Mouse (Mus musculus) layer of hippocampus, adult 2 months (tissue): ENCODE measurements around the gene Ephb2. TPM values are rescaled to one million over a fixed set of nuclear protein-coding genes. Genes with fewer than 3 reads are reported as not detected.

Experiments used
- DNase-seq, 2 experiments: peaks; one replicate each; pipeline ENCODE4 v3.0.0; 2022; ENCODE audit warnings: low spot score in 2 of 2
- H3K27ac ChIP-seq: fragments of 200-600 bp; 2 replicates; pipeline ENCODE4 v1.8.1; 2022
- H3K4me3 ChIP-seq: fragments of 200-600 bp; 2 replicates; pipeline ENCODE4 v1.8.1; 2022; ENCODE audit warnings: mild to moderate bottlenecking
- CTCF ChIP-seq: fragments of 200-600 bp; conservative IDR thresholded peaks from 2 replicates; pipeline ENCODE4 v1.8.1; 2022; ENCODE audit warnings: antibody characterized with exemption, mild to moderate bottlenecking, moderate library complexity
- total RNA-seq, 2 experiments: library from RNA; stranded (reverse); gene quantifications; 2 replicates each; pipeline ENCODE4 v1.2.3; 2021

Ephb2 gene
- total RNA-seq, 2 experiments from 2014 or later, result 21.8 to 22.1 TPM

- H3K27ac ChIP-seq, result no peak overlapping the region
- TF ChIP-seq CTCF, result peak; percentile 54
- no peak overlapping the region for H3K4me3 ChIP-seq
- DNase-seq, result no peak
Measured at GRCm38 (mm10) chr4:136684485-136684884, 151.3 kb downstream of the Ephb2 start.

GRCm38 (mm10) chr4:136680641-136681040 lies 155.1 kb downstream of the Ephb2 start:
- no peak for TF ChIP-seq CTCF
- Histone ChIP-seq H3K4me3 (no peak overlapping the region), H3K27ac (no peak overlapping the region)
- no peak for DNase-seq

GRCm38 (mm10) chr4:136679221-136679620 lies 156.6 kb downstream of the Ephb2 start:
- Histone ChIP-seq H3K4me3 (no peak overlapping the region), H3K27ac (no peak overlapping the region)
- TF ChIP-seq CTCF, result no peak
- DNase-seq, result no peak

GRCm38 (mm10) chr4:136678480-136678879 lies 157.3 kb downstream of the Ephb2 start:
- no peak overlapping the region for H3K4me3 ChIP-seq
- peak; percentile 95 for TF ChIP-seq CTCF
- DNase-seq, result peak; percentile 79 to 93
- H3K27ac ChIP-seq, result no peak overlapping the region

GRCm38 (mm10) chr4:136675439-136675838 lies 160.3 kb downstream of the Ephb2 start:
- Histone ChIP-seq H3K4me3 (no peak overlapping the region), H3K27ac (no peak overlapping the region)
- no peak for DNase-seq
- TF ChIP-seq CTCF, result no peak

GRCm38 (mm10) chr4:136672335-136673090 lies 163.3 kb downstream of the Ephb2 start:
- TF ChIP-seq CTCF, result no peak
- no peak for DNase-seq
- Histone ChIP-seq H3K27ac (no peak overlapping the region), H3K4me3 (no peak overlapping the region)

- TF ChIP-seq CTCF, result peak; percentile 74
- Histone ChIP-seq H3K4me3 (no peak overlapping the region), H3K27ac (no peak overlapping the region)
- peak in 1 of 2 experiments; percentile 30 for DNase-seq
Measured at GRCm38 (mm10) chr4:136667757-136668156, 168.0 kb downstream of the Ephb2 start.

- DNase-seq, result no peak
- peak; percentile 78 for TF ChIP-seq CTCF
- H3K27ac ChIP-seq, result no peak overlapping the region
- H3K4me3 ChIP-seq, result no peak overlapping the region
Measured at GRCm38 (mm10) chr4:136666002-136666401, 169.8 kb downstream of the Ephb2 start.

- H3K4me3 ChIP-seq, result no peak overlapping the region
- peak overlapping the region; percentile 46; the same call in 1 of the 2 replicates for H3K27ac ChIP-seq
- peak; percentile 43 to 60 for DNase-seq
- no peak for TF ChIP-seq CTCF
Measured at GRCm38 (mm10) chr4:136665068-136665467, 170.7 kb downstream of the Ephb2 start.

- no peak for DNase-seq
- TF ChIP-seq CTCF, result no peak
Measured at GRCm38 (mm10) chr4:136657914-136658313, 177.9 kb downstream of the Ephb2 start.

GRCm38 (mm10) chr4:136653692-136654234 lies 182.0 kb downstream of the Ephb2 start:
- DNase-seq, result no peak
- TF ChIP-seq CTCF, result no peak
- Histone ChIP-seq H3K27ac (no peak overlapping the region), H3K4me3 (no peak overlapping the region)

More at GRCm38 (mm10) chr4:136657914-136658313, 177.9 kb downstream of the Ephb2 start:
- Histone ChIP-seq H3K4me3 (no peak overlapping the region), H3K27ac (no peak overlapping the region)

GRCm38 (mm10) chr4:136653019-136653418 lies 182.8 kb downstream of the Ephb2 start:
- no peak for DNase-seq
- TF ChIP-seq CTCF, result no peak
- Histone ChIP-seq H3K27ac (peak overlapping the region; percentile 65; the same call in 1 of the 2 replicates), H3K4me3 (no peak overlapping the region)

- no peak for DNase-seq
- TF ChIP-seq CTCF, result no peak
- Histone ChIP-seq H3K4me3 (no peak overlapping the region), H3K27ac (peak overlapping the region; percentile 65)
Measured at GRCm38 (mm10) chr4:136652528-136652910, 183.3 kb downstream of the Ephb2 start.

- peak overlapping the region; percentile 65 for H3K27ac ChIP-seq
- no peak overlapping the region for H3K4me3 ChIP-seq
- DNase-seq, result peak in 1 of 2 experiments; percentile 20
- TF ChIP-seq CTCF, result no peak
Measured at GRCm38 (mm10) chr4:136651882-136652527, 183.8 kb downstream of the Ephb2 start.
